Mouse (Mus musculus) A20 (cell line): ENCODE data around the gene Sytl2.

Source experiments
- DNase-seq: peaks from one replicate; pipeline ENCODE4 v3.0.0-alpha.2; 2011; ENCODE audit warnings: low read depth, low spot score

The Sytl2 gene

DNA sequence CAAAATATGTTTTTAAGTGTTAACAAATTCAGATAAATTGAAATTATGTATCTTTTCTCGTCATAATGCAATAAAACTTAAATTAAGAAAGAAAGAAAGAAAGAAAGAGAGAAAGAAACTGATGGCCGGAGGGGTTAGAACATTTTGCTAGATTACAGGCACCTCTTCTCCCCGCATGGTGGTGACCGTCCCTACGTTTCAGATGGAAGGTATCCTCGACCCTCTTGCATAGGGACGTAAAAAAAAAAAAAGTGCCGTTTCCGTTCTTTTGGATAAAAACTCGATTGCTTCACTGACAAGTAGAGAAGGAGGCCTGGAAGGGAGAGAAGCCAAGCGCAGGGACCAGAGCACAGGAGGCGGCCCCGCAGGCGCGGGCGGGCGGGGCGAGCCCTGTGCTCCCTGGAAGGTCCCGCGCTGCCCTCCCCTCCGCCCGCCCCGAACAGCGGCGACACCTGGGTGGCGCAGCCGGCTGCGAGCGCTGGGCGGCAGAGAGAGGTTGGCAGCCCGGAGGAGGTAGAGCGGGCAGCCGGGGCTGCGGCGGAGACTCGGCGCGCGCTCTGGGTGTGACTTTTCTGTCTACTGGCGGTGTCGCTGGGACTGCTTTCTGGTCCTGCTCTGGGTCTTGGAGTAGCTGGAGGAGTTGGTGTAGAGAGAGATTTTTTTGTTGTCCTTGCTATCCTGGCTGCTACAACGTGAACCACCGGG is at the start of gene Sytl2:
Gene Sytl2 (plus strand): TSS at position 311 of the 705 bp plus-strand sequence.
- no peak for DNase-seq

DNA sequence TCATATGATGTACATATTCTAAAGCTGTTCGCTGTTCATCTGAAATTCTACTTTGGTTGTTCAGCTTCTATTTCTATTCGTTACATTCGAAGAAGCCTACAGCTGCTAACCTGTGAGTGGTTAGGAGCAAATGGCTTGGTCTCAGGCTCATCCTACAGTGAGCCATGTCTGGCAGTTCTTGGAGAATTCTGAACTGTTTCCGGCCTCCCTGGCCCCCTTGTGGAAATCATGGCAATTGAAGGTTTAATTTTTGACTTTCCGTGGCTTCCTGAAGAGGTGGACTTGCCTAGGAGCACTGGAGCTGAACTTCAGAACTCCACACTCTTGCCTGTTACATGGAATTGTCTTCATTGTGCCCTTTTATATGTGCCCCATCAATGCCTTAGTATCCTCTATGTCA is 49.1 kb upstream of the Sytl2 start:
- no peak for DNase-seq

DNA sequence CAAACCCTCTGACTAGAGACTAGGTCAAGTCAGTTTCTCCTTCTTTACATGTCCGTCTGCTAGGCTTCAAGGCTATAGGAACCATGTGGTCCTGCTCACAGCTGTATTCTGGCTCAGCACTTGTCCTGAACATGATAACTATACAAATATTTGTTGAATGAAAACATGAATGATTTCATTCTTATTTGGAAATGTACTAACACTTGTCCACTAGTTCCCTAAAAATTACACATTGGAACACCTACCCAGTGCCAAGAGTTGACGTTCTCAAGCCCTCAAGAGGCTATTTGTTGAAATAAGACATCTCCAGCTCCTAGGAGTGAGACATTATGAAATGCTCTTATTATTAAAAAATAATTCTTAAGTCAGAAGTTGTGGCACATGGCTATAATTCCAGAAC is 43.4 kb upstream of the Sytl2 start:
- DNase-seq, result no peak

DNA sequence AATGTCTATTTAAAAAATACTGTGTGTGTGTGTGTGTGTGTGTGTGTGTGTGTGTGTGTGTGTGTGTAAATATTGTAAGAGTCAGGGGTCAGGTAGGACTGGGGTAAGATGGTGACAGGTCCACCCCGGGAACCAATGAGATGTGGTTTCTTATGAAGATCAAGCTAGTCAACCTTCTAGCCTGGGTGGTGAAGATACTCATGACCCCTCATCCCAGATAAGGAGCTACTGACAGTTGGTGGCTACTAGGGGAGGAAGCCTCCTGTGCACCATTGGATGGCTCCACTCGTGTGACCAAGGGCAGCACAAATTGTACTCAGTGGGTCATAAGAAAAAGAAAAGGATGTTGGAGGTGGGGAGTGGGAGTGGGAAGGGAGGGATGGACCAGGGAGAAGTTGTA is 42.2 kb upstream of the Sytl2 start:
- no peak for DNase-seq

DNA sequence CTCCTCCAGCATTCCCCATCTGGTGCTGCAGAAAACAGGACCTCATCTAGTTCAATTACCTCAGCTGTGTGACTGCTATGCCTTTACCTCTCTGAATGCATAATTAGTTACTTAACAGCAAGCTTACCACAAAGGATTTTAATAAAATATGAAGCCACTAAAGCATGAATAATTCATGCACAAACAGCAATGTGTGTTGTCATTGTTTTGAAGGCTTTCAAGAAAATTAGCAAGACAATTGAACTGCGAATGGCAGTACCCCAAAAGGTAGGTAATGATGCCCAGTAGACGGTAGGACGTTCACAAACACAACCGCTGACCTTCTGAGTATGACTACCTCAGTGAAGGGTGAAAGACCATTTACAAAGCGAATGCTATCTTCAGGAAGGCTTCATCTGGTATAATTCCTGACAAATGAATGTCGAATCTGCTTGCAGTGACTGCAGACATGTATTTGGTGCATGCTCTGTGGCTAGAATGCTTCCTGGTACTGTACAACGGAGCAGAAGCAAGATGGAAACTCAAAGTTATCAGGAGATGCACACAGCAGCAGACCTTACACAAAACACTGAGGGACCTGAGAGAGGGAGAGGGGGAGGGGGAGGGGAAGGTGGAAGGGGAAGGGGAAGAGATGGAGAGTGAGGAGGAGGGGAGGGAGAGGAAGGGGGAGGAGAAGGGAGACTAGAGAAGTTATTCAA is 40.0 kb upstream of the Sytl2 start:
- DNase-seq, result no peak

DNA sequence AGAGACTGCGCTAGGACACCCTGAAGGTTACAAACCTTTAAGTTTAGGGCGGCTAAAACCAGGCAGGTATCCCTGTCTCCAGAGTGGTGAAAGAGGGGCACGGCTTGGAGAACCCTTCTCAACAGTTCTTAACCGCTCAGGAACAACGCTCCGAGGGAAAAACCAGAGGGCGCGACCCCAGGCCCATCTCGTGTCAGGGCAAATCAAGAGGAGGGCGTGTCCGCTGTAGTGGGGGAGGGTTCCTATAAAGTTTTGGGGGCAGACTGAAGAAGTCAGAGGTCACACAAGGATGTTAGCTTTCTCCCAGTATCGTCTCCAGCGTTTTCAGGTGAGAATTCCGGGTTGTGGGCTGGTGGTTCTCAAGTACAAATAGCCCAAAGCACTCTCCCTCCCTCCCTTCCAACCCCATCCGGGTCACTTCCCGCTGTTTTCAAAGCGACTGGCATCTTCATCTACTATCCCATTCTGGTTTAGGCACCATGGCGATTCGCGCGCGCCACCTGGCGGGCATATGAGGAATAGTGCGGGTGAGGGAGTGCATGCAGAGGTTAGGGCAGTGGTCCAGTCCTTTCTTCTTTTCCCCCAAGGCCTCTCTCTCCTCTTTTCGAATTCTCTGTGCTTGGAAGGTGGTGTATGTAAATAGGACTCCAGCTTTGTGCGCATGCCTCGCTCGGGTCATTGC is 36.6 kb upstream of the Sytl2 start, which contains the start of gene Ccdc83:
Gene Ccdc83 (minus strand): TSS at position 489 of the 682 bp plus-strand sequence.
- DNase-seq, result peak; percentile 63

DNA sequence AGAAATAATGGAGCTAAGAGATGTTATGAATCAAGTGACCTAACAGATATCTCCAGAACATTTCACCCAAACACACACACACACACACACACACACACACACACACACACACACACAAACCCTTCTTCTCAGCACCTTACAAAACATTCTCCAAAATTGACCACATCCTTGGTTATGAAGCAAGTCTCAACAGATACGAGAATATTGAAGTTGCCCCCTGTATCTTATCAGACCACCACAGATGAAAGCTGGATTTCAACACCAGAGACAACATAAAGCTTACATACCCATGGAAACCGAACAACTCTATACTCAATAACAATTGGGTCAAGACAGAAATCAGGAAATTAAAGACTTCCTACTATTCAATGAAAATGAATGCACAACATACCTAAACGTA is 31.9 kb upstream of the Sytl2 start:
- DNase-seq, result no peak

DNA sequence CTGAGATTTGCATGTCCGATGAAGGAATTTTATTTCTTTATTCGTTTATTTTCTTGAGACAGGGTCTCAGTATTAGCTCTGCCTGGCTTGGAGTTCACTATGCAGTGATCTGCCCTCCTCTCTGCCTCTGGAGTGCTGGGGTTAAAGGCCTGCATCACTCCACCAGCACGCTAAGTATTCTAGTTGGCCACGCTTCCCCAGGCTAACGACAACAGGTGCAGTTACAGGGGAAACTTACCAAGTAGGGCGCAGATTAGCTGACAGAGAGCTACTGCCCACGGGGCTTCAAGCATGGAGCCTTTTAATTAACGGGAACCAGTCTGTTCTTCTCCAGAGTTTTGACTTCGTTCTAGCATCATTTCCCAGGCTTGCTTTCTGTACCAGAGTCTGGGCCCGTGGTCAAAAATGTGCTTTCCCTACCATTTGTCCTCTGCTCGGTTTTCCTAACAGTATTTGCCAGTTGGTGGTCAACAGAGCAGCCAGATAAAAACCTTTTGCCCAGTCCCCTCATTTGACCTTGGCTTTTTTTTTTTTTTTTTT is 27.4 kb upstream of the Sytl2 start:
- DNase-seq, result peak; percentile 6

DNA sequence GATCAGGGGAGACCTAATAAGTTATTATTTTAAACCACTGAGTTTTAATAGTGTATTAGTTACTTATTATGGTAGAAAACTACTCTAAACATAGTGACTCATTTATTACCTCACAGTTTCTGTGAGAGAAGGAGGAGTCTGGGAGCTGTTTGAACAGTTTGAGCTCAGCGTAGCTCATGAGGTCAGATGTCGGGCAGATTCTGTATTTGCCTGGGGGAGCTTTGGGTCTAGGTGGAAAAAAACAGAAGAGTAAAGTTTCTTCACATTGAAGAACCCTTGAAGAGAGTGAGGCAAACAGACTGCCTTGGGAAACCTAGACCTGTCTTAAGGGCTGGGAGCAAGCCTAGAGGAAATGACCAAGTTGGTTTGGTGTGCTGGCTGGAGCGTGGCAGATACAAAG is 24.8 kb upstream of the Sytl2 start:
- DNase-seq, result no peak

DNA sequence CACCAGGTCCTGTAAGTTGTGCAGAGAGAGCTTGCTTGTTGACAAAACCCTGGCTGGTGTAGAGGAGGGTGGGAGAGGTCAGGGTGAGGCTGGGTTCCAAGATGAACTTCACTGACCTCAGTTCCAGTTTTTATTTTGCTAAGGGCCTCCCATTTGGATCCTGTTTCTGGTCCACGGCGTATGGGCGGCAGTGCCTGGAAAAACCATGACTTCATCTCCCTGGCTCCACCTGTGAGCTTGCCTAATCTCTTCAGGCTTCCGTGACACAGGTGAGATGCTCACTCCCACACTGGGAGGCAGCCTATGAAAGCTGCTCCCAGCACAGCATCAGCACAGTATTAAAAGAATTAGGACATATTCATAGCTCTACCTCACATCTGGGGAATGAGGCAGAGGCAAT is 24.3 kb upstream of the Sytl2 start:
- DNase-seq, result no peak

DNA sequence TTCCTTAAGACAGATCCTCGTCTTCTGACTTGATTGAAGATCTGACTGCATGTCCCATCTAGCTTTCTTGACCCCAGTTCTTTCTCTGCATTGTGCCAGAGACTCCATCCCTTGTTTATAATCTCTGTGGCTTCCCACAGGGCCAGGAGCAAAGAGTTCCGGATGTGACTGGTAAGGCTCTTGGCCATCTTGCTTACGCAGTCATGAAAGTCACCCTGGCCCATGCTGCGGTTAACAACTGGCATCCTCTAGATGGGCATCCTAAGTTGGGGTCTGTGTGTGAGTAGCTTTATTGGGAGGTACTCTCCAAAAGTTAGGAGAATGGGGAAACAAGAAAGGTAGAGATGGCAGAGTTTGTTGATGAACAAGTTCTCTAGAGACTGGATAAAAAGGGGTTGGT is 22.9 kb upstream of the Sytl2 start:
- no peak for DNase-seq

DNA sequence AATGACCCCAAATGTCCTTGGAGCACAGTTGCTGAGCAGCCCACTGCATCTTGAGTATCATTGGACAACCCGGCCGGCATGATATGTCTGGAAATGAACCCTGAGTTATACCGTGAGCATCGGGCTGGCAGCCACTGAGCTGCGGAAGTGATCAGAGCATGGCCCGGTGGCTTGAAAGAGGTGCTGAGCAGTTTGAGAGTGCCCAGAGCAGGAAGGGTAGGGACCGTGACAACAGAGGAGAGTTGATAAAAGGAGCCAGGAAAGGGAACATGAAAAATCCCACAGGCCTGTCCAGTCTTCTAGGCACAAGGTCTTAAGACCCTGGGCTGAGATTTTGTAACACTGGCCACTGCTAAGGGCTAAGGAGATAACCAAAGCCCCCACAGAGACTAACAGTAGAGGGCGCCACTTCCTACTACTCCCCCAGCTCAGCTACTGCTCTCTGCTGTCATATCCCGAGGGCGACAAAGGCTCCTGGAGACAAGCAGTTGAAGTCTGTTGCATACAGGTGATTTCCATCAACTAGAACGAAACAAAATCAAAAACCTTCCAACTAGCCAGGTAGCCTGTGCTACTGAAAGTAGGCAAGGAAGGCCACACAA is 21.7 kb upstream of the Sytl2 start:
- peak; percentile 65 for DNase-seq

DNA sequence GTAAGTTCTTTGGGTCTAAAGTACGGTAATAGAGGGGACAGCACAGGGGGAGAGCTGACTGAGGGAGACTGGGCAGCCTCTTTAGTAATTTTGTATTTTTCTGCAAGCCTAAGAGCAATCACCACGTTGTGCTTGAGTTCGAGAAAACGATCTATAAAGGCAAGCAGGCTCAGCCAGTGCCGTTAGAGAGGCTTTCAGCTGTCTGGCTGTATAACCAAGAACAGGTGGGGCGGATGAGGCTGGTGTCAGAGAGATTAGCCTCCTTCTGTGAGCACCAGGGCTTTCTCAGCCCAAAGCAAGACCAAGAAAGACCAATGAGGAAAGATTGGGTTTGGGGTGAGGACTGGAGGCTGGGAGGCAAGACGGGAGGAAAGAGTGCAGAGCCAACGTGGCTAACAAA is 21.2 kb upstream of the Sytl2 start:
- no peak for DNase-seq

DNA sequence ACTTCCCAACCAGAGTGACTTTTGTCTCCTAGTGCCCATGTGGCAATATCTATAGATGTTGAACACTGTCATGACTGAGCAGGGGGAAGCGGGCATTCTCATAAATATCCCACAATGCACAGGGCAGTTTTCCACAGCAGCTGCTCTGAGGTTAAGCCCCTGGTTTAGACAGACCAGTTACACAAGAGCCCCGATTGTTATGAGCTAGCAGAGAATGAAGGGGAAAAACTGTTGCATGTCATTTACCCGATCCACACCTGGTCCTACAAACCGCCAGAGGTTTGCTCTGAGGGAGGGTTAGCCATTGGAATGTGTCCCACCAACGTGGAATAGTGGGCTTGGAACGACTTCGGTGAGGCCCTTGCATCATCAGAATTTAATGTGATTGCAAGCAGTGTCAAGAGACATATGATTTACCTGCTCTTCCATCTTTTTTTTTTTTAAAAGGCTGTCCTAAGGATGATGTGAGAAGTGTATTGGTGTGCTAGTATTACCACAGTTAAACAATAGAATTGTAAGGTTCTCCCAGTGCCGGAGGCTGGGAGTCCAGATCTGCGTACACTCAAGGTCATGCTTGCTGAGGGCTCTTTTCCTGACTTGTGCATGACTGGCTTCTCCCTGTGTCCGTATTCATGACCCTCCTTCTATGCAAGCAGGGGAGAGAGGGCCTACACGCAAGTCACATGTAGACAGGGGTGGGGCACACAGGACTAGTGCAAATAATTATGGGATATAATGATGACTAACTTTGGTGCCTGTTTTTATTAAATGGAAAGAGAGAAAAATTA is 20.1 kb upstream of the Sytl2 start:
- DNase-seq, result no peak

DNA sequence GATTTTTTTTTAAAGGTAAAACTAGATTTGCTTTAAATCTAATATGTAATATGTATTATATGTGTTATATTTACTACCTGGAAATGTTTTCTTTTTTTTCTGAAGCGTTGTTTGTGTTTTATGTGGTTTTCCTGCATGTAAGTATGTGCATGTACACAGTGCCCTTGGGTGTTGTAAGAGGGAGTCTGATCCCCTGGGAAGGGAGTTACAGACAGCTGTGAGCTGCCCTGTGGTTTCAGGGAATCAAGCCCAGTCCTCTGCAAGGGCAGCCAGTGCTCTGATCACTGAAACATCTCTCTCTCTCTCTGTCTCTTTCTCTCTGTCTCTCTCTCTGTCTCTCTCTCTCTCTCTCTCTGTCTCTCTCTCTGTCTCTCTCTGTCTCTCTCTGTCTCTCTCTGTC is 19.3 kb upstream of the Sytl2 start:
- DNase-seq, result no peak

DNA sequence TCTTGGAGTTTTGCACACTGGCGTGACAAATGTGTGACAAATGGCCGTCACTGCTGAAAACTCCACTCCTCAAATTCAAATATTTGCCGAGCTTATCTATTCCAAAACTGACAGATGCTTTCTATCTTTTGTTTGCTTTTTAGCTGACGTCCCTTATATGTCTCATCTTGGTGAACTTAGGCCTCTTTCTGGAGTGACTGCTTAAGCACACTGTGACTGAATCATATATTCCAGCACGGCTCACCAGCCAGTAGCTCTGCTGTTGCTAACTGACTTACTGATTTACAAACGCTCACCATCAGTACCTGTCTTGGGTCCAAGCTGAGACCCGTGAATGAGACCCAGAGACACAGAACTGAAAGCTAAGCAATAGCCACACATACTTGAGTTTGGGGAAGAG is 17.3 kb upstream of the Sytl2 start:
- DNase-seq, result no peak

DNA sequence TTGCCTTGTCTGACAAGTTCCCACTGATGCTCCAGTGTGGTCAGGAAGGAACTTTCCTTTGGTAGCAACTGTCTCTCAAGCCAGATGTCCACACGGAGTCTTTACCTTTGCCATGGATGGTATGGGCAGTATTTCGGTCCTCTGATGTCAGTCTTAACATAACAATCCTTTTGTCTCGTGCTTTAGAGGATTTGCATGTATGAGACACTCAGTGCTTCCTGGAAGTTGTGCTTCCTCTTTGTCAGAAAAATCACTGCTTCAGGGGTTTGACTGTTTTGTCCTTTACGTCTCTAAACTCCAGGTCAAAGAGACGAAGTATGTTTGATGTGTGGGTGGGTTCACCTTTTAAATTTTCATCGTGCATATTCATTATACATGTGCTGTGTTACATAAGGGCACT is 10.2 kb upstream of the Sytl2 start:
- no peak for DNase-seq

DNA sequence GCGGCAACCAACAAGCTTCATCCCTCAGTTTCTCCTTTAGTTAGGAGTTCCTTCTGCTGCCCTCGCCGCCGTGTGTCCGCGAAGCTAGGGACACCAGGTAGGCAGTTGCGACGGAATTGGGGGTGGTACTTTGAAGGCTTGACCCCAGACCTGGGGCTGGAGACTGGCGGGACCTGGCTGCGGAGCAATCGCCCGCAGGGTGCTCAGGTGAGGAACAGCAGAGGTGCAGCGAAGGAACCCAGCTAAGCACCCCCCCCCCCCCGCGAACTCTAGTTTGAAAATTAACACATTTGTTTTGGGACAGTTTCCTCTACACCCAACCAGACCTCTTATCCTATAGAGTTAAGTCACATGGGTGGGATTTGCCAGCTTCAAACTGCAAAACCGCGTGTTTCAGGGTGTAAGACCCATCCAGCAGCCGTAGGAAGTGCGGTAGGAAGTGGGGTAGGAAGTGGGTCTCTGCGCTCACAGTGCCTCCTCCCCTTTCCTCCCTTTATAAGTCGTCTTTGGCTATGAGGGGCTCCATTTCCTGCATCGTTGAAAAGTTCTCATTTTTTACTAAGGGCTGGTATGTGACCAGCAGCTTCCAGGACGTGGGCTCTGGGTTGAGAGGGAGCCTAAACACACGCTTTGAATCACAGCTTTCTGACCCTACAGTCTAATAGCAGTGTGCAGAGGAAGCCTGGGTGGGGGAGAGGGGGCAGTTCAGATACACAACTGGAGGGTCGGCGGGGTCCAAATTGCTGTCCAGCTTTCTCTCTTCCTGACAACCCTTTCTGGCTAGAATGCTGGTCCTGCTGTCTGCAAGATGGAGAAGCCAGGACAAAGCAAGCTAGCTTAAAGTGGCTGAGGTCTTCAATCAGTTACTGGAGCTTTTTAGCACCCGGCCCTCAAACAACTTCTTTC is 848 bp downstream of the Sytl2 start:
- DNase-seq, result no peak

DNA sequence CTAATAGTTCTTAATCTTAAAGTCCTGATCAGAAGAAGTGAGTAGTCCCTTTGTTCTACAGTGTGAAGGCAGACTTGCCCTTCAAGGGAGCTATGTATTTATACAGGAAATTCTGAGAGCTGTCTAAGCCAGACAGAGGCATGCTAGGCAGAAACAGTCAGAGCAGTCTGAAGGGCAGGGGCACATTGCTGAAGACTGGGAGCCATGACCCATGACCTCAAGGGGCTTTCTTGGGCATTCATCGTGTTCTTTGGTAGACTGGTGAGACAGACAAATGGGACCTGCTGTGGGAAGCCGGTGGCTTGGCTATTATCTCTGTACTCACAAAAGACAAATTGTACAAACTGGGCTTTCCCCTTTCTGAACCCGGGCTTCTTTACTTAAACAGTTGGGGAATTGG is 4.0 kb downstream of the Sytl2 start:
- no peak for DNase-seq

DNA sequence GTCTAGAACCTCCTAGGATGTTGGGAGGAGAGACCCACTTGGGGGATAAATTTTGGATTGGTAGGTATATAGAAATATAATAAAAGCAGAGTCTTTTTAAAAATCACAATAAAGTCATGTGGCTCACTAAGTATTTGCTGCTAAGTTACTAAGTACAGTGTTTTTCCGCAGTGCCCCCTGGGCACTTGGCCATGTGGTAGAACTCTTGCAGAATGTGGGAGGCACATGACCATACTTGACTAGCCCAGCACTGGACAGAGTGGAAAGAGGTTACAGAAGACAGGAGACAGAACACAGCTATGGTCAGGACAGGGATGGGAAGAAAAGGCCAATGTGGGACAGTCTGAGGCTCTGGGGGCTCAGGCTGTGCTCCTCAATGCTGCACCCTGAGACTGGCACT is 4.9 kb downstream of the Sytl2 start:
- no peak for DNase-seq
